Mouse (Mus musculus) heart, postnatal 0 days (tissue): ENCODE results near the gene Dclre1a. TPM values are rescaled to one million over a fixed set of nuclear protein-coding genes. Genes with fewer than 3 reads are reported as not detected.

ENCODE experiments used
- ATAC-seq: fragments of 200-750 bp; cut with Nextera tagmentation; 2 replicates; pipeline ENCODE4 v1.8.0; 2017; ENCODE audit warnings: low read depth, moderate number of reproducible peaks, moderate library complexity; ENCODE audit not compliant: insufficient read depth
- DNase-seq: peaks from one replicate; pipeline ENCODE4 v3.0.0-alpha.2; 2016; ENCODE audit warnings: low spot score
- H3K27ac ChIP-seq: fragments of 300-500 bp; sonication (generic); 2 replicates; pipeline ENCODE4 v1.5.1; 2014; ENCODE audit warnings: low read depth, mild to moderate bottlenecking
- H3K27me3 ChIP-seq: fragments of 300-500 bp; sonication (generic); 2 replicates; pipeline ENCODE4 v1.6.1; 2014; ENCODE audit warnings: low read length, mixed read lengths; ENCODE audit not compliant: control insufficient read depth, insufficient read depth
- H3K36me3 ChIP-seq: fragments of 300-500 bp; sonication (generic); replicated peaks from 2 replicates; pipeline ENCODE4 v1.6.1; 2014; ENCODE audit warnings: low read length, mixed read lengths; ENCODE audit not compliant: control insufficient read depth, insufficient read depth
- H3K4me1 ChIP-seq: fragments of 300-500 bp; sonication (generic); 2 replicates; pipeline ENCODE4 v1.6.1; 2014; ENCODE audit warnings: antibody characterized with exemption; ENCODE audit not compliant: control insufficient read depth, insufficient read depth
- H3K4me2 ChIP-seq: fragments of 300-500 bp; sonication (generic); 2 replicates; pipeline ENCODE4 v1.6.1; 2014; ENCODE audit warnings: low read depth, mild to moderate bottlenecking, low read length, moderate library complexity
- H3K4me3 ChIP-seq: fragments of 300-500 bp; sonication (generic); 2 replicates; pipeline ENCODE4 v1.5.1; 2014; ENCODE audit warnings: low read depth, low read length
- H3K9ac ChIP-seq: fragments of 300-500 bp; sonication (generic); replicated peaks from 2 replicates; pipeline ENCODE4 v1.6.1; 2014; ENCODE audit warnings: low read depth, low read length, mixed read lengths
- H3K9me3 ChIP-seq: fragments of 300-500 bp; sonication (generic); replicated peaks from 2 replicates; pipeline ENCODE4 v1.6.1; 2016; ENCODE audit warnings: low read length; ENCODE audit not compliant: control insufficient read depth
- CTCF ChIP-seq: IDR thresholded peaks from 2 replicates; pipeline ENCODE4 v1.5.1; 2016; ENCODE audit warnings: antibody characterized with exemption, control low read depth, low read depth
- EP300 ChIP-seq: IDR thresholded peaks from 2 replicates; pipeline ENCODE4 v1.6.1; 2016; ENCODE audit warnings: antibody characterized with exemption, low read depth
- WGBS: fragments of 180-500 bp; shearing (Covaris S2); extraction: QIAGEN DNeasy Blood & Tissue Kit; methylation state at CpG from one replicate; pipeline ENCODE4 v1.1.7; 2014; 5-methylcytosine and 5-hydroxymethylcytosine counted together
- polyA plus RNA-seq: library from polyadenylated mRNA; unstranded; fragments of >200 nt; fragmentation: Nextera tagmentation; extraction: Ambion mirVana; gene quantifications from 2 replicates; pipeline ENCODE4 v1.2.1, GENCODE M21; 2015
- total RNA-seq: library from RNA; depleted of rRNA; stranded (reverse); fragments of >200 nt; gene quantifications from 2 replicates; pipeline ENCODE4 v1.2.3, GENCODE M21; 2014; ENCODE audit warnings: low replicate concordance

The Dclre1a gene
- total and polyA plus RNA-seq, 2 experiments from 2014 or later = 6.9 to 11.3 TPM

DNA sequence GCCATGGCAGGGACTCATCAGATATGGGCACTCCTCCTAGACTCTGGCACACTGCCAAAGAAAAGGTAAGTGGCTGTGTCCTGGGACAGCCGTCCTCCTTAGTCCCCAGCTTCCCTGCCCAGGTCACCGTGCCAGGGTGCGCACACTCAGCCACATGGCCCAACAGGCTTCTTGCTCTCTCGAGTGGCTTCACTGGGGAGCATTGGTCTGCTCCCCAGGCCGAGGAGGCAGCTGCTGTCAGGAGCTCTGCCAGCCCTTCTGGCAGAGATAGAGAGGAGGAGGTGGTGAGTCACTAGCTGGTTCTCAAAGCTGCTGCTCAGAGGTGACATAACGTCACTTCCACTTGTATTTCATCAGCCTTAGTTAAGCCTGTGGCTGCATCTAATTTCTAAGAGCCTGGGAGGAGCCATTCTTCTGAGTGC, 40.2 kb upstream of the Dclre1a start:
- H3K9me3 ChIP-seq = no peaks in the 10 kb centered on the region
- no peak overlapping the region for H3K9ac ChIP-seq
- peak overlapping the region; percentile 57; the same call in 1 of the 2 replicates for H3K27ac ChIP-seq
- DNase-seq (peak; percentile 86), ATAC-seq (peak; percentile 91)
- H3K4me1 ChIP-seq = peaks cover 4% of the 10 kb centered on the region
- 22% methylated on average over 6 of the region's 6 CpGs for WGBS
- no peak for TF ChIP-seq CTCF
- no peak for TF ChIP-seq EP300
- H3K4me2 ChIP-seq = no peak overlapping the region
- H3K36me3 ChIP-seq = peaks cover 51% of the 10 kb centered on the region
- H3K4me3 ChIP-seq = no peak overlapping the region
- no peaks in the 10 kb centered on the region for H3K27me3 ChIP-seq

DNA sequence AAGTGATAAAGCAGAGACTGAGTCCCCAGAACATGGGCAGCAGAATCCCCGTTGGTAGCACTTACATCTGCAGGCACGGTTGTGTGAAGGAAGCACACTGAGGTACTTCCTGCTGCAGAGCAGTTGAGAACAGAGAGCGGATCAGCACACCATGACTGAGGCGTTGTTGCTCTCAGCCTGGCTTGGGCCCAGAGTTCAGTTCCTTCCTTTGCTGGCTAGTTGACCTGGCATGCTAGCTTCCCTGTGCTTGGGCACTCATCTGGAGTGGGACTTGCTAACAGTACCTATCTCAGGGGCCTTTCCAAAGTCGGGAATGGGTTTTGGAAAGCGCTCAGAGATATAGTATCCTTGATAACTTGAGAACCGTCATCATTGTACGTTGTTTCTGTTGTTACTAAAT, 38.3 kb upstream of the Dclre1a start:
- Histone ChIP-seq H3K27ac (no peak overlapping the region), H3K4me1 (peaks cover 4% of the 10 kb centered on the region), H3K4me2 (no peak overlapping the region), H3K4me3 (no peak overlapping the region), H3K9me3 (no peaks in the 10 kb centered on the region), H3K9ac (no peak overlapping the region), H3K27me3 (no peaks in the 10 kb centered on the region), H3K36me3 (peaks cover 43% of the 10 kb centered on the region)
- ATAC-seq (no peak), DNase-seq (no peak)
- 66% methylated on average over 8 of the region's 8 CpGs for WGBS
- no peak for TF ChIP-seq CTCF
- no peak for TF ChIP-seq EP300

DNA sequence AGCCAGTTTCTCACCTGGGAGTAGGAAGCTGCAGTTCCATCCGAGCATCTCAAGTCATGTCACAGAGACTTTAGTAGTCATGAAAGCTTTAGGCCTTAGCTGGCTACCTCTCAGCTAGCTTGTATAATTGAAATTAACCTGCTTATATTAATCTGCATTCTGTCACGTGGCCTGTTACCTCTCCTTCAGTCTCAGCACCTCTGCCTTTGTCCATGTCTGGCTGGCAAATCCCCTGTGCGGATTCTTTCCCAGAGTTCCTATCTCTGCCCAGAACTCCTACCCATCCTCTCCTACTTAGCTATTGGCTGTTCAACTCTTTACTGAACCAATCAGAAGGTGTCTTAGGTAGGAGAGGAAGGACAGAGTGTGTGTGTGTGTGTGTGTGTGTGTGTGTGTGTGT, 36.3 kb upstream of the Dclre1a start:
- Histone ChIP-seq H3K36me3 (peaks cover 24% of the 10 kb centered on the region), H3K27ac (no peak overlapping the region), H3K9me3 (no peaks in the 10 kb centered on the region), H3K9ac (no peak overlapping the region), H3K27me3 (no peaks in the 10 kb centered on the region), H3K4me3 (no peak overlapping the region), H3K4me1 (peaks cover 4% of the 10 kb centered on the region), H3K4me2 (no peak overlapping the region)
- no peak for DNase-seq
- no peak for ATAC-seq
- TF ChIP-seq EP300 (no peak), CTCF (no peak)
- WGBS = 84% methylated on average over 3 of the region's 3 CpGs

DNA sequence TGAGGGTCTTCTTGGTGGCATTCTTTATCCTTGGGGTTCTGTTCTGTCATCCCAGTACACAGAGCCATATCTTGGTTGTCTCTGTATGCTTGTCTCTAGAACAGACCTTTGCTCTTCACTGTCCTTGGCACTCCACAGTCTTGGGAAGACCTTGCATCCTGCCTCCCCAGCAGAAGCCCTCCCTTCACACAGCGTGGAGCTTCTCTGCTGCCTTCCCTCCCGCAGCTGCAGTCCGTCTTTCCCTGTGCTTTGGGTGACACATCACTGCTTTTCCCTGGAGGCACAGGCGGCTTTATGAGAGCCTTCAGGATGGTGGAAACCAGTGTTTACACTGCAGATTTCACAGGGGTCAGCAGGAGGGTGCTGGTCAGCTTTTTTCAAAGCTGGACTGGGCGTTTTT, 35.8 kb upstream of the Dclre1a start:
- Histone ChIP-seq H3K4me2 (no peak overlapping the region), H3K4me1 (peaks cover 4% of the 10 kb centered on the region), H3K36me3 (peaks cover 19% of the 10 kb centered on the region), H3K27me3 (no peaks in the 10 kb centered on the region), H3K9me3 (no peaks in the 10 kb centered on the region), H3K4me3 (no peak overlapping the region), H3K9ac (no peak overlapping the region), H3K27ac (no peak overlapping the region)
- ATAC-seq (no peak), DNase-seq (no peak)
- TF ChIP-seq EP300 (no peak), CTCF (no peak)
- WGBS = 67% methylated on average over 5 of the region's 5 CpGs

DNA sequence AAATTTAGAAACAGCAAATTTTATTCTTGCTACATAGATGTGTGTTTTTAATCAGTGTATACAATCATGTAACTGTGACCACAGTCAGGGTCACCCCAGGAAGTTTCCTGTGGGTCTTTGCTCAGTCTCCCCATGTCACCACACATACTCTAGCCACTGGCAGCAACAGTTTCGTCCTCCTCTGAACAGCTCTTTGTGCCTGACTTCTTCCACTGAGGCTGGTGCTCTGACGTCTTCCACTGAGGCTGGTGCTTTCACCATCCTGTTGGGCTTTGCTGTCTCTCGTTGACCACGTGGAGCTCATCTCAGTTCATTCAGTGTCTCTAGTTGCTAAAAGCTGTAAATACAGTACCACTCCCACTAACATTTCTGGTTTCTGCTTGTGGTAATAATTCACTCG, 34.0 kb upstream of the Dclre1a start:
- no peak overlapping the region for H3K27ac ChIP-seq
- DNase-seq (no peak), ATAC-seq (no peak)
- peaks cover 27% of the 10 kb centered on the region for H3K36me3 ChIP-seq
- H3K4me2 ChIP-seq = no peak overlapping the region
- no peak overlapping the region for H3K9ac ChIP-seq
- 91% methylated on average over 5 of the region's 5 CpGs for WGBS
- no peaks in the 10 kb centered on the region for H3K27me3 ChIP-seq
- no peaks in the 10 kb centered on the region; the same call in 1 of the 2 replicates for H3K4me1 ChIP-seq
- H3K4me3 ChIP-seq = no peak overlapping the region
- no peaks in the 10 kb centered on the region for H3K9me3 ChIP-seq
- no peak for TF ChIP-seq CTCF

DNA sequence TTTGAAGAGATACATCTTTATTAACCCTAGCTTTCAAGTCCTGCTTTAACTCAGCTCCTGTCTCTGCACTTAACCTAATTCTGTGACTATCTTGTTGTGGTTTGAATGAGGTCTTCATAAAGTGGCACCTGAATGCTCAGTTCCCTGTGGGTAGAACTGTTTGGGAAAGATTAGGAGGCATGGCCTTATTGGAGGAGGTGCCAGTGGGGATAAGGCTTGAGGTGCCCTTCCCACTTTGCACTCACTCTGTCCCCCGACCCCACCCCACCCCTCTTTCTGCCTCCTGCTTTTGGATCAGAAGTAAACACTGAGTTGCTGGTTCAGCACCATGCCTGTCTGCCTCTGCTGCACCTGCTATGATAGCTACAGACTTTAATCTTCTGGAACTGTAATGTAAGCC, 29.8 kb upstream of the Dclre1a start:
- no peak overlapping the region for H3K4me2 ChIP-seq
- no peaks in the 10 kb centered on the region for H3K9me3 ChIP-seq
- H3K27me3 ChIP-seq = no peaks in the 10 kb centered on the region
- H3K4me3 ChIP-seq = no peak overlapping the region
- 85% methylated on average over 1 of the region's 1 CpGs for WGBS
- peaks cover 24% of the 10 kb centered on the region for H3K36me3 ChIP-seq
- no peak for TF ChIP-seq CTCF
- TF ChIP-seq EP300 = no peak
- H3K27ac ChIP-seq = no peak overlapping the region
- H3K4me1 ChIP-seq = no peaks in the 10 kb centered on the region
- no peak for DNase-seq
- no peak overlapping the region for H3K9ac ChIP-seq
- no peak for ATAC-seq
